Mouse (Mus musculus): Measurements from ENCODE around the gene Insig1. TPM values are rescaled to one million over a fixed set of nuclear protein-coding genes. Genes with fewer than 3 reads are reported as not detected.

Gene Insig1
- polyA plus RNA-seq, 1 experiment from 2014 or later: 34.3 TPM

DNA sequence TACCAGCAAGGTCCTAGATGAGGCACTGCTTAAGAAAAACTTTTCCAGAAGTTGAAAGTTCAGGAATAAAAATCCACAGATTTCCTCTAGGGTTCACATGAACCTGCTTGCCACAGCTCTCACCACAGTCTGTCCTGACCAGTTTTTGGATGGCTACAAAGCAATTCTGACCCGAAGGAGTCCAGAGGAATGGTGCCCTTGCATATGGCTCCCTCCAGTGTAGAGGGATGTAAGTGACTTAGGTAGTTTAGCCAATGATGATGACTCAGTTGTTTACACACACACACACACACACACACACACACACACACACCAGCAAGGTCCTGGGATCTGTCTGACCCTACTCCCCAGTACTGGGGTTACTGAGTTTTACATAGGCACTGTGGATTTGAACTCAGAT lies 19.4 kb downstream of the Insig1 start:
- Histone ChIP-seq H3K4me3 (no peak overlapping the region), H3K4me2 (no peak overlapping the region), H3K9me3 (replicated peaks) (no peaks in the 10 kb centered on the region), H3K4me1 (replicated peaks) (no peaks in the 10 kb centered on the region), H3K27me3 (replicated peaks) (peaks cover 13% of the 10 kb centered on the region), H3K36me3 (no peaks in the 10 kb centered on the region), H3K27ac (ENCODE audit: poor library complexity, severe bottlenecking) (no peak overlapping the region), H3K9ac (no peak overlapping the region)
- no peak for ATAC-seq (ENCODE audit: insufficient number of reproducible peaks, low FRiP score)
- 43% methylated on average over 1 of the region's 1 CpGs for WGBS

DNA sequence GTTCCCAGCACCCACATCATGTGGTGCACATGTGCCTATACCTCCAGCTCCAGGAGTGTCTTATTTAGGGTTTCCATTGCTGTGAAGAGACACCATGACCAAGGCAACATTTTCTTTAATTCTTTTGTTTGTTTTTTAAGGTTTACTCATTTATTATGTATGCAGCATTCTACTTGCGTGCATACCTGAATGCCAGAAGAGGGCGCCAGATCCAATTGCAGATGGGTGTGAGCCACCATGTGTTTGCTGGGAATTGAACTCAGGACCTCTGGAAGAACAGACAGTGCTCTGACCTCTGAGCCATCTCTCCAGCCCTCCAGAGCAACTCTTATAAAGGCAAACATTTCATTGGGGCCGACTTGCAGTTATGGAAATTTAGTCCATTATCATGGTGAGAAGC lies 21.2 kb downstream of the Insig1 start:
- Histone ChIP-seq H3K4me2 (no peak overlapping the region), H3K27me3 (replicated peaks) (peaks cover 22% of the 10 kb centered on the region), H3K9me3 (replicated peaks) (no peaks in the 10 kb centered on the region), H3K36me3 (no peaks in the 10 kb centered on the region), H3K27ac (ENCODE audit: poor library complexity, severe bottlenecking) (no peak overlapping the region), H3K9ac (no peak overlapping the region), H3K4me1 (replicated peaks) (no peaks in the 10 kb centered on the region), H3K4me3 (no peak overlapping the region)
- WGBS: 78% methylated on average over 3 of the region's 3 CpGs
- ATAC-seq (ENCODE audit: insufficient number of reproducible peaks, low FRiP score): no peak

DNA sequence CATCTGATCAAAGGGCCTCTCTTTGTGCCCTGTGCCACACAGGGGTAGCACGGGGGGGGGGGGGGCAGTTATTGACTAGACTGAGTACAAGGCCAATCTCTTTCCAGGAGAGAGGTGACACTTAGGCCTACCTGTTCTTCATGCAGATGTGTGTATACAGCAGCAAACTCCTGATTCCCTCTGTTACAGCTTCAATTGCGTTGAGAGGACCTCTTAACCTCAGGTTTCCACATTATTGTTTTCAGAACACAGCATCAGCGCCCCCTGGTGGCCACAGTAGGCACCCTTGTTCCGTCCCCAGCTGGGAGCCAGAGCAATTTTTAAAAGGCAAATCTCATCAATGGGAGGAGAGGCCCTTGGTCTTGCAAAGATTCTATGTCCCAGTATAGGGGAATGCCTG lies 22.7 kb downstream of the Insig1 start:
- no peaks in the 10 kb centered on the region for H3K36me3 ChIP-seq
- H3K27me3 ChIP-seq (replicated peaks): peaks cover 22% of the 10 kb centered on the region
- H3K4me1 ChIP-seq (replicated peaks): no peaks in the 10 kb centered on the region
- ATAC-seq (ENCODE audit: insufficient number of reproducible peaks, low FRiP score): no peak
- no peak overlapping the region for H3K4me3 ChIP-seq
- H3K4me2 ChIP-seq: no peak overlapping the region
- no peaks in the 10 kb centered on the region for H3K9me3 ChIP-seq (replicated peaks)
- 26% methylated on average over 4 of the region's 4 CpGs for WGBS
- no peak overlapping the region for H3K27ac ChIP-seq (ENCODE audit: poor library complexity, severe bottlenecking)
- H3K9ac ChIP-seq: no peak overlapping the region

DNA sequence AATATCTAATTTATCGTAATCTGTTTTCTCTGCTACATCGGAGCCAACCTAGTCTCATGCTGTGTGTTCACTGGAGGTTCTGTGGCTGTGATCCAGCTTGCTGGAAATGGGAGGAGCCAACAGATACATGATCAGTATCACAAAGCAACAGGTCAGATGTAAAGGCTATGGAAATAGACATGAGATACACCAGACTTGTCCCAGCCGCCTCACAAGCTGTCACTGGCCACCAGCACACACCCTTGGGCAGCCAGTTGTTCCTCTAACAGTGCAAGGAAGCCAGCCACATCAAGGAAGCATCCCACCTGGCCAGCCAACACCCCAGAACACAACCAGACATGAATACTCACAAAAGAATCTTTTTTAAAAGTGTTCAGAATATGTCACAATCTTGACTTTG lies 23.2 kb downstream of the Insig1 start:
- no peak overlapping the region for H3K4me3 ChIP-seq
- H3K9me3 ChIP-seq (replicated peaks): no peaks in the 10 kb centered on the region
- peaks cover 20% of the 10 kb centered on the region for H3K27me3 ChIP-seq (replicated peaks)
- no peak overlapping the region for H3K4me2 ChIP-seq
- no peak overlapping the region for H3K9ac ChIP-seq
- no peak for ATAC-seq (ENCODE audit: insufficient number of reproducible peaks, low FRiP score)
- H3K4me1 ChIP-seq (replicated peaks): no peaks in the 10 kb centered on the region
- H3K36me3 ChIP-seq: no peaks in the 10 kb centered on the region
- H3K27ac ChIP-seq (ENCODE audit: poor library complexity, severe bottlenecking): no peak overlapping the region
- 74% methylated on average over 3 of the region's 3 CpGs for WGBS

DNA sequence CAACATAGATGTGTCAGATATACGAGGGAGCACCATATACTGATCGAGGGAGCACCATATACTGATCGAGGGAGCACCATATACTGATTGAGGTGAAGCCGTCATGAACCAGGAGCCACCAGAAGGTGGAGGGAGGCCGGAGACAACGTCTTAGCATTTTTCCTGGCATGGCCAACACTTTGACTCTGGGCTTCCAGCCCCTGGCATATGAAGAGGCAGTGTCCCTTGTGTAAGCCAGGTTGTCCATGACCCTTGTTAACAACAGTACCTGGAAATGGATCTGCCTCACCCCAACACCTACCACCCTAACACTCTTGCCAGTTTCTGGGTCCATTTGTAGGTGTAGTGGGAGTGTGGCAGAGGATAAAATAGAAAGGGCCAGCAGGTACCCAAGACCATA lies 23.7 kb downstream of the Insig1 start:
- no peak overlapping the region for H3K27ac ChIP-seq (ENCODE audit: poor library complexity, severe bottlenecking)
- H3K9ac ChIP-seq: no peak overlapping the region
- H3K4me3 ChIP-seq: no peak overlapping the region
- WGBS: 69% methylated on average over 6 of the region's 6 CpGs
- H3K9me3 ChIP-seq (replicated peaks): no peaks in the 10 kb centered on the region
- peaks cover 17% of the 10 kb centered on the region for H3K27me3 ChIP-seq (replicated peaks)
- H3K4me2 ChIP-seq: no peak overlapping the region
- no peaks in the 10 kb centered on the region for H3K4me1 ChIP-seq (replicated peaks)
- H3K36me3 ChIP-seq: no peaks in the 10 kb centered on the region
- no peak for ATAC-seq (ENCODE audit: insufficient number of reproducible peaks, low FRiP score)

DNA sequence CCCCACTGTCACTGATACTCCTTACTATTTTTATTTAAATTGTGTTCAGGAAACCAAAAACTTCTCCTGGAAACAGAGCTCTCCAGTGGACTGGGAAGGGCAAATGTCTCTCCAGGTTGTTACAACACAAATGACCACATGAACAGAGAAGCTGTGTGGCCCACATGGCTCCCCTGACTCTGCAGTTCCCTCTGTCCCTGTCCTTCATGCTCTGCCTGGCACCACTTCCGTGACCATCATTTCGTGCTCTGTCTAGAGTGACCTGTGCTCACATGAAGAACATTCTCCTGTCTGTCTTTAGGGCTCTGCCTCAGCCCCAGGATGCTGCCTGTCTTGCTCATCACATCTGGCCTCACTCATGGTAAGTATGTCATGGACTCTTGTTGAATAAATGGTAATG lies 24.5 kb downstream of the Insig1 start:
- Histone ChIP-seq H3K27me3 (replicated peaks) (peaks cover 17% of the 10 kb centered on the region), H3K36me3 (no peaks in the 10 kb centered on the region), H3K9ac (no peak overlapping the region), H3K27ac (ENCODE audit: poor library complexity, severe bottlenecking) (no peak overlapping the region), H3K4me1 (replicated peaks) (no peaks in the 10 kb centered on the region), H3K4me3 (no peak overlapping the region), H3K4me2 (no peak overlapping the region), H3K9me3 (replicated peaks) (no peaks in the 10 kb centered on the region)
- ATAC-seq (ENCODE audit: insufficient number of reproducible peaks, low FRiP score): no peak
- WGBS: 57% methylated on average over 2 of the region's 2 CpGs

- H3K4me3 ChIP-seq: no peak overlapping the region
- no peak overlapping the region for H3K9ac ChIP-seq
- ATAC-seq (ENCODE audit: insufficient number of reproducible peaks, low FRiP score): no peak
- no peak overlapping the region for H3K4me2 ChIP-seq
- H3K4me1 ChIP-seq (replicated peaks): no peaks in the 10 kb centered on the region
- no peak overlapping the region for H3K27ac ChIP-seq (ENCODE audit: poor library complexity, severe bottlenecking)
- peaks cover 11% of the 10 kb centered on the region; the same call in 1 of the 2 replicates for H3K27me3 ChIP-seq (replicated peaks)
- H3K9me3 ChIP-seq (replicated peaks): no peaks in the 10 kb centered on the region
- H3K36me3 ChIP-seq: no peaks in the 10 kb centered on the region
- 62% methylated on average over 4 of the region's 4 CpGs for whole genome bisulfite sequencing
Observed at GRCm38 (mm10) chr5:28106966-28107365, 35.8 kb downstream of the Insig1 start.

DNA sequence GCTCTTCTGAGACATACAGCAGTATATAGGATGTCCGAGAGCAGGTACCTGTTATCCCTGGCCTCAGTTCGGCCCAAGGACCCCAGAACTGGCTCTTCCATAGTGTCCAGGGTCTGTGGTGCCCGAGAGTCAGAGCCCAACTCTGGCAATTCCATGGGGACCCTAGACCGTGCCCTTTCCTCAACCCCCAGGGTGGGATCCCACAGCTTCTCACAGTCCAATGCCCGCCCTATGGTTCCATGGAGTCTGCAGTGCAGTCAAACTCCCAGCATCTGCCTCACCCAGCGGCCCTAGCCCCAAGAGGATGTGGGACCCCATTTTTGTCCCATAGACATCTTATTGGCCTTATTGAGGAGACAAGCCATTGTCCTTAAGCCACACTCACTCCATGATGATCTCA lies 36.8 kb downstream of the Insig1 start:
- no peaks in the 10 kb centered on the region for H3K4me1 ChIP-seq (replicated peaks)
- H3K9me3 ChIP-seq (replicated peaks): no peaks in the 10 kb centered on the region
- no peak for ATAC-seq (ENCODE audit: insufficient number of reproducible peaks, low FRiP score)
- no peak overlapping the region for H3K4me2 ChIP-seq
- peaks cover 11% of the 10 kb centered on the region; the same call in 1 of the 2 replicates for H3K27me3 ChIP-seq (replicated peaks)
- no peak overlapping the region for H3K9ac ChIP-seq
- no peaks in the 10 kb centered on the region for H3K36me3 ChIP-seq
- H3K4me3 ChIP-seq: no peak overlapping the region
- no peak overlapping the region for H3K27ac ChIP-seq (ENCODE audit: poor library complexity, severe bottlenecking)
- WGBS: 74% methylated on average over 6 of the region's 6 CpGs

DNA sequence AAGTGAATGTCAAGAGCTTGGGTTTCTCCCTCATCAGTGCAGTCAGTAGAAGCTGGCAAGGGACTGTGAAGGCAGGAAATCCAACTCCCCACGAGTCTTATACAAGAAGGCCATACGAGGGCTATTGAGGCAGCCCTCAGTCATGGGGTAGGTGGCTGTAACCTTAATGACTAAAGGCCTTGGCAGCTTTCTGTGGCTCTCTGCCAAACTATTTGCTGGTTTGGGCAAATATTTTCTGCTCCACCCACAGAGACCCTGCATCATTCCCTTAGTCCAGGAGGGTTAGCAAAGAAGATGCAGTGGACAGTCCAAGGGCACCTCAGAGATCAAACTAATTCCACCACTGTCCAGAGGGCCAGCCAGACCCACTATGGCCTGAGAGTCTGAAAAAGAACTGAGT lies 39.7 kb downstream of the Insig1 start:
- no peak overlapping the region for H3K4me3 ChIP-seq
- no peaks in the 10 kb centered on the region for H3K4me1 ChIP-seq (replicated peaks)
- H3K27ac ChIP-seq (ENCODE audit: poor library complexity, severe bottlenecking): no peak overlapping the region
- no peak overlapping the region for H3K4me2 ChIP-seq
- no peak overlapping the region for H3K9ac ChIP-seq
- no peaks in the 10 kb centered on the region for H3K36me3 ChIP-seq
- 53% methylated on average over 2 of the region's 2 CpGs for WGBS
- no peak for ATAC-seq (ENCODE audit: insufficient number of reproducible peaks, low FRiP score)
- H3K9me3 ChIP-seq (replicated peaks): no peaks in the 10 kb centered on the region
- H3K27me3 ChIP-seq (replicated peaks): peaks cover 17% of the 10 kb centered on the region; the same call in 1 of the 2 replicates

DNA sequence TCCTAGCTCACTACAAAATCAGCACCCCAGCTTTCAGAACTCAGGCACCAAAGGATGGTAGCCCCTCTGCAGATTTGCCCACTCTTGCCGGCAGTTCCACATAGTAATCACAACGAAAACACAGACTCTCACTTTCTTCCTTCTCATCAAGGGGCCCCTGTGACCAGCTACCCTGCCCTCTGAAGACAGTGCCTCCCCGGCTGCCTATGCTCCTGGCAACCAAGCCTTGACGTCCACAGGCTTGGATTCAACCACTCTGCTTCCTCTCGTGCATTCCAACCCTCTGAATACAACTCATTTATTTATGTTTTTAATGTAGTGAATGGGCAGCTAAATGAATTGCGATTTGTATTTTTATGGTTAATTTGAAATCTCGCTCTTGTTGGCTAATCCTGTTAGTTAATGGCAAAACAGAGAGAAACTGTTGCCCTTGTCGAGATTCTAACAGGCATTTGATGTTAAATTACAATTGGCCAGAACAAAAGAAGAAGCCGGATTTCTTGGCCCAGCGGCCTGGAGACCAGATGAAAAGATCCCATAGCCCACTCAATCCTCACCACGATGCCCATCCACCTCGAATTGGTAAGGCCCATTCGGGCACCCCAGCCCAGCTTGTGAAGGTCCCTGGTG lies 46.2 kb downstream of the Insig1 start:
- ATAC-seq (ENCODE audit: insufficient number of reproducible peaks, low FRiP score): no peak
- no peaks in the 10 kb centered on the region for H3K9me3 ChIP-seq (replicated peaks)
- WGBS: 7% methylated on average over 13 of the region's 13 CpGs
- H3K4me3 ChIP-seq: no peak overlapping the region
- no peak overlapping the region for H3K27ac ChIP-seq (ENCODE audit: poor library complexity, severe bottlenecking)
- no peak overlapping the region for H3K9ac ChIP-seq
- peak overlapping the region; percentile 75 for H3K4me2 ChIP-seq
- H3K4me1 ChIP-seq (replicated peaks): peaks cover 10% of the 10 kb centered on the region; the same call in 1 of the 2 replicates
- no peaks in the 10 kb centered on the region for H3K36me3 ChIP-seq
- peaks cover 67% of the 10 kb centered on the region for H3K27me3 ChIP-seq (replicated peaks)

DNA sequence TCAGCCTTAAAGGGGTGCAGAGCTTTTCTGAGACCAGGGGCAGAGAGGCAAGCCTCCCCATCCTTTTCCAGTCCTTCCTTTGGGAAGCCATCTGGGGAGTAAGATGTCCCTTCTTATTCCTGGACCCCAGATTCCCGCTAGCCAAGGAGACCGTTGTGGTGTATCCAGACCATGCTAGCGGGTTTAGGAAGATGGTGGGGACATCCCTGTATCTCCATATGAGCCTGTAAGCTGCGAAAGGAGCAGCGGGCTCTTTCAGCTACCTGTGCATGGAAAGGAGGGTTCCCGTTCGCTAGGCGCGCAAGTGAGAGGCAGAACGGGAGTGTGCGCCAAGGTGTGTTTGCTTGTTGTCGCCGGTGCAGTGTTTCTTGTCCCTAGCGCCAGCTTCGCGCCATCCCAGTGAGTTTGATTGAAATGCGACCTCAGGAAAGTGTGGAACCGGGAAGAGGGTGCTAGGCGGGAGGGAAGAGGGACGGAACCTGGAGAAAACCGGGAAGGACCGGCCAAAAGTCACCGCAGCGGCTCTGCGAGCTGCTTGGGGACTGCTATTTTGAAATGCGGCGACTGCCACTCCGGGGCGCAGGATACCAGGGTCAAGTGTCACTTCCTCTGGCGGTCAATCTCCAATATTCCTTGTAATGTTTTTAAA lies 46.8 kb downstream of the Insig1 start:
- no peaks in the 10 kb centered on the region for H3K36me3 ChIP-seq
- ATAC-seq (ENCODE audit: insufficient number of reproducible peaks, low FRiP score): no peak
- H3K4me1 ChIP-seq (replicated peaks): peaks cover 10% of the 10 kb centered on the region; the same call in 1 of the 2 replicates
- WGBS: under 1% methylated on average over 30 of the region's 30 CpGs
- peak overlapping the region; percentile 75 for H3K4me2 ChIP-seq
- peak overlapping the region; percentile 46 for H3K4me3 ChIP-seq
- no peaks in the 10 kb centered on the region for H3K9me3 ChIP-seq (replicated peaks)
- peaks cover 71% of the 10 kb centered on the region for H3K27me3 ChIP-seq (replicated peaks)
- no peak overlapping the region for H3K27ac ChIP-seq (ENCODE audit: poor library complexity, severe bottlenecking)
- peak overlapping the region; percentile 43; the same call in 1 of the 2 replicates for H3K9ac ChIP-seq
